Mouse (Mus musculus): ENCODE measurements around the gene Hspb8.

- no peak for TF ChIP-seq POLR2A (IDR thresholded peaks at IDR 0.05; ENCODE audit: control insufficient read depth, low read depth, low read length)
- no peak for TF ChIP-seq CTCF (IDR thresholded peaks at IDR 0.05; ENCODE audit: control insufficient read depth, insufficient read depth, insufficient replicate concordance, low read depth, low read length)
Observed at GRCm38 (mm10) chr5:116405934-116406333, 16.7 kb downstream of the Hspb8 start.
